Mouse (Mus musculus) liver, postnatal 0 days (tissue): ENCODE data around the gene H6pd. TPM values are rescaled to one million over a fixed set of nuclear protein-coding genes. Genes with fewer than 3 reads are reported as not detected.
A peak's percentile ranks its signal among the peaks of the same experiment; 100 is the strongest.

Source experiments
- ATAC-seq: fragments of 200-750 bp; cut with Nextera tagmentation; 2 replicates; pipeline ENCODE4 v1.8.0; 2017; ENCODE audit warnings: mild to moderate bottlenecking, moderate library complexity
- DNase-seq: peaks from one replicate; pipeline ENCODE4 v3.0.0-alpha.2; 2016
- H3K27ac ChIP-seq: fragments of 300-500 bp; sonication (generic); 2 replicates; pipeline ENCODE4 v1.5.1; 2014; ENCODE audit warnings: antibody characterized with exemption, moderate library complexity, mild to moderate bottlenecking, low read depth
- H3K27me3 ChIP-seq: fragments of 300-500 bp; sonication (generic); 2 replicates; pipeline ENCODE4 v1.6.1; 2014; ENCODE audit warnings: low read length, control low read depth, mixed read lengths; ENCODE audit not compliant: insufficient read depth
- H3K36me3 ChIP-seq: fragments of 300-500 bp; sonication (generic); replicated peaks from 2 replicates; pipeline ENCODE4 v1.6.1; 2014; ENCODE audit warnings: mild to moderate bottlenecking, control low read depth, low read length, moderate library complexity, mixed read lengths; ENCODE audit not compliant: insufficient read depth
- H3K4me1 ChIP-seq: fragments of 300-500 bp; sonication (generic); 2 replicates; pipeline ENCODE4 v1.6.1; 2014; ENCODE audit warnings: antibody characterized with exemption, mild to moderate bottlenecking, control low read depth; ENCODE audit not compliant: insufficient read depth
- H3K4me2 ChIP-seq: fragments of 300-500 bp; sonication (generic); 2 replicates; pipeline ENCODE4 v1.6.1; 2014; ENCODE audit warnings: low read depth, mild to moderate bottlenecking, low read length, moderate library complexity, mixed read lengths
- H3K4me3 ChIP-seq: fragments of 300-500 bp; sonication (generic); 2 replicates; pipeline ENCODE4 v1.5.1; 2014; ENCODE audit warnings: low read depth, low read length
- H3K9ac ChIP-seq: fragments of 300-500 bp; sonication (generic); replicated peaks from 2 replicates; pipeline ENCODE4 v1.6.1; 2014; ENCODE audit warnings: mild to moderate bottlenecking, moderate library complexity
- H3K9me3 ChIP-seq: fragments of 300-500 bp; sonication (generic); 2 replicates; pipeline ENCODE4 v1.6.1; 2016; ENCODE audit warnings: mild to moderate bottlenecking, control low read depth, low read length, mixed read lengths
- CTCF ChIP-seq: sonication (generic); IDR thresholded peaks from 2 replicates; pipeline ENCODE4 v1.5.1; 2016; ENCODE audit warnings: antibody characterized with exemption, low read depth
- EP300 ChIP-seq: IDR thresholded peaks from 2 replicates; pipeline ENCODE4 v1.6.1; 2016; ENCODE audit warnings: antibody characterized with exemption, low read depth, mild to moderate bottlenecking
- WGBS: fragments of 180-500 bp; shearing (Covaris S2); extraction: QIAGEN DNeasy Blood & Tissue Kit; methylation state at CpG from one replicate; pipeline ENCODE4 v1.1.7; 2014; ENCODE audit not compliant: insufficient replicate concordance; 5-methylcytosine and 5-hydroxymethylcytosine counted together
- polyA plus RNA-seq: library from polyadenylated mRNA; unstranded; fragments of >200 nt; fragmentation: Nextera tagmentation; extraction: Ambion mirVana; gene quantifications from 2 replicates; pipeline ENCODE4 v1.2.1, GENCODE M21; 2015

H6pd gene
- polyA plus RNA-seq, 1 experiment from 2014 or later = 36.5 TPM

DNA sequence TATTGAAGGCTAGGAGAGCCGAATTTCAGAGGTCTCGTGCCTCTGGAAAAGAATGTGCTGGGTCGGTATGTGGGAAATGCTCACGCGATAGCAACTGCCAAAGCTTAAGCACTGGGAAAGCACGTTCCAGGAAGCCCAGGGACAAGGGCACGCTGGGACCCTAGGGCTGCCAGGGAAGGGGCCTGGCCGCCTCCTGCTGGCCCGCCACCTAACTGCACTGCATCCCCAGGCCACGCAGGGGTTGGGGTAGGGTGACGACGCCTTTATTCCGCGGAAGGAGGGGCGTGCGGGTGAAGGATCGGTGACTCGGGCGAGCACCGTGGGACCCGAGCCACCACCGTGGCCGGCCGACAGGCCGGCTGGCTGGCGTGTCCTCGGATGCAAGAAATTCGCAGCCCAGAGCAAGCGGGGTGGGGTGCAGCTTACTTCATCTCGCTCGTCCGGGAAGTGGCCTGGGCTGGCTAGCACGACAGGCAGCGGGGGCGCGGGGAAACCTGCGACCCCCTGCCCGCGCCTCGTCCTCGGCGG is 434 bp downstream of the H6pd start:
- ATAC-seq (peak; percentile 82), DNase-seq (peak; percentile 86)
- peak overlapping the region; percentile 89 for H3K9ac ChIP-seq
- H3K4me1 ChIP-seq = peaks cover 42% of the 10 kb centered on the region
- no peak for TF ChIP-seq EP300
- TF ChIP-seq CTCF = peak; percentile 85
- peaks cover 5% of the 10 kb centered on the region for H3K36me3 ChIP-seq
- H3K4me2 ChIP-seq = peak overlapping the region; percentile 95
- peak overlapping the region; percentile 81 for H3K4me3 ChIP-seq
- no peaks in the 10 kb centered on the region for H3K27me3 ChIP-seq
- under 1% methylated on average over 38 of the region's 42 CpGs for WGBS
- peak overlapping the region; percentile 98 for H3K27ac ChIP-seq
- H3K9me3 ChIP-seq = no peaks in the 10 kb centered on the region

DNA sequence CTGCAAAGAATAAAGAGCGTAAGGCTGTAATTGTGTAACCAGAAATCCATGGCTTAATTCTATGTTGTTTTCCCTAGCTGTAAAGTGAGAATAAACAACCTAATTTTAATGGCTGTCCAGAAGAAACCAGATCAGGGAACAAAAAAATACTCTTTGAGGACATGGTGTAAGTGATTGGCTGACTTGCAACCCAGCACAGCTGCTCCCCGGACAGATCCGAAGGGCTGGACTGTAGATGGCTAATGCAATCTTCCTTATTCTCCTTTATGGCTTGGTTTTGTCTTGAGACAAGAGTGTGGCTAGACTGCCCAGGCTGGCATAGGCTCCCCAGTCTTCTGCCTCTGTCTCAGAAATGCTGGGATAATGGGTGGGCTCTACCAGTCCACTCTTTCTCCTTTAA is 1.4 kb downstream of the H6pd start:
- no peak for ATAC-seq
- no peaks in the 10 kb centered on the region for H3K27me3 ChIP-seq
- peak overlapping the region; percentile 81; the same call in 1 of the 2 replicates for H3K4me3 ChIP-seq
- no peak for DNase-seq
- H3K27ac ChIP-seq = peak overlapping the region; percentile 98
- WGBS = 43% methylated on average over 3 of the region's 3 CpGs
- H3K9ac ChIP-seq = peak overlapping the region; percentile 89
- H3K4me1 ChIP-seq = peaks cover 42% of the 10 kb centered on the region
- TF ChIP-seq CTCF (no peak), EP300 (no peak)
- H3K4me2 ChIP-seq = peak overlapping the region; percentile 95
- no peaks in the 10 kb centered on the region for H3K9me3 ChIP-seq
- peaks cover 5% of the 10 kb centered on the region for H3K36me3 ChIP-seq

DNA sequence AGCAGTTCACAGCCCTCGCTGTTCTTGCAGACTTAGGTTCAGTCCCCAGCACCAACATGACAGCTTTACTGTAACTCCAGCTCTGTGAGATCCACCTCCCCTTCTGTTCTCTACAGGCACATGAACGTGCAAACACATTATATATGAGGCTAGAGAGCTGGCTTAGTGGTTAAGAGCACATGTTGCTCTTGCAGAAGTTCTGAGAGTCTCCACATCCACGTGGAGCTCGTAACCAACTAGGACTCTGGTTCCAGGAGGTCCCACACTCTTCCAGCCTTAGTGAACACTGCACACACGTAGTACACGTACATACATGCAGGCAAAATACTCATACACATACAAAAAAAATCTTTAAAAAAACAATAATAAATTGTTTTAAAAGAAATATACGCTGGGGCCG is 1.8 kb downstream of the H6pd start:
- Histone ChIP-seq H3K9me3 (no peaks in the 10 kb centered on the region), H3K9ac (peak overlapping the region; percentile 5; the same call in 1 of the 2 replicates)
- WGBS = 48% methylated on average over 8 of the region's 8 CpGs

DNA sequence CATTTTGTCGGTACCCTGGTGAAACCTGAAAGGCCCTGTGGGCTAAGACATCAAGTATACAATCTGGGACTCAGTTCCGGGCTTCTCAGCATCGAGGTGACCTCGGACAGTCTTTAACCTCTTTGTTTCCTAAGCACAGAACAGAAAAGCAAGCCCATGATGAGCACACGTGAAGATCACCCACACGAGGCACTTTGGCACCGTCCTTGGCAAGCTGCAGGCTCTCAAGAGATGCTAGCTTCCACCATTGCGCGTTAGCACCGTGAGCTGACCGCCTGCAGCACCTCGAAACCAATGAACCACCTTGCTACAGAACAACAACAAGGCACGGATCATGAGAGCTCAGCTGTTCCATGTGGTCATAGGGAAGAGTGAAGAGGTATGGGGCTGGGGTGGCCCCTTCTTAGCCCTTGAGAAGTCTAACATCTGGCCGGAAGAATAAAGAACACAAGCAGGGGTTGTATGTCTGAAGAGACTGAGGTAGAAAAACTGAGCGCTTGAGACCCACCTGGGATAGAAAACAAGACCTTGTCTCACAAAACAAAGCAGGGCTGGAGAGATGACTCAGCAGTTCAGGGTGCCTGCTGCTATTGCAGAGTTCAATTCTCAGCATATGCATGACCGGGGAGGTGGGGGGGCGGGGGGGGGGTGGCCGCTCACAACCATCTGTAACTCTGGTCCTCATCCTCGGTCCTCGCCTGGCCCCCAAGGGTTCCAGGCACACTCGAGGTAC is 2.5 kb downstream of the H6pd start:
- Histone ChIP-seq H3K9me3 (no peaks in the 10 kb centered on the region), H3K27me3 (no peaks in the 10 kb centered on the region), H3K36me3 (peaks cover 5% of the 10 kb centered on the region), H3K9ac (peak overlapping the region; percentile 5; the same call in 1 of the 2 replicates), H3K4me3 (no peak overlapping the region), H3K4me2 (peak overlapping the region; percentile 95), H3K27ac (peak overlapping the region; percentile 98; the same call in 1 of the 2 replicates), H3K4me1 (peaks cover 42% of the 10 kb centered on the region)
- DNase-seq = no peak
- TF ChIP-seq EP300 (no peak), CTCF (no peak)
- 67% methylated on average over 21 of the region's 21 CpGs for WGBS
- ATAC-seq = no peak

More for the DNA sequence above, 1.8 kb downstream of the H6pd start:
- Histone ChIP-seq H3K4me3 (no peak overlapping the region; the same call in 1 of the 2 replicates), H3K36me3 (peaks cover 5% of the 10 kb centered on the region), H3K4me2 (peak overlapping the region; percentile 95), H3K27me3 (no peaks in the 10 kb centered on the region), H3K27ac (peak overlapping the region; percentile 98), H3K4me1 (peaks cover 42% of the 10 kb centered on the region)
- ATAC-seq (no peak), DNase-seq (no peak)
- TF ChIP-seq CTCF = no peak
- TF ChIP-seq EP300 = no peak

DNA sequence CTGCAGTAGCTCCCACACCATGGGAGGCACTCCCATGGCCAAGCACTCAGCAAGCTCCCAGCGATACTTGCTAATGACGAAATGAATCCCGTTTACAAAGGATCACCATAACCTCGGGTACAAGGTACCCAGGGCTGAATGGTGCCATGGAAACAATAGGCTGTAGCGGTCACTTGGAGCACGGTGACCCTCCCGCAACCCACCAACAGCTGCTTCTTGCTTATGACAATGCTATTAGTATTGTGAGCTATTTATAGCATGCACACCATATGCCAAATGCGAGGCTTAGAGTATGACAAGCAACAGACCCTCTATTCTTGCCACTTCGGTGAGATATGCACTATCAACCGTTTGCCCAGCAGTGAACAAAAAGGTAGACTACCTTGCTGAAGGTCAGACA is 3.6 kb downstream of the H6pd start:
- ATAC-seq = no peak
- no peak for DNase-seq
- peaks cover 38% of the 10 kb centered on the region for H3K4me1 ChIP-seq

DNA sequence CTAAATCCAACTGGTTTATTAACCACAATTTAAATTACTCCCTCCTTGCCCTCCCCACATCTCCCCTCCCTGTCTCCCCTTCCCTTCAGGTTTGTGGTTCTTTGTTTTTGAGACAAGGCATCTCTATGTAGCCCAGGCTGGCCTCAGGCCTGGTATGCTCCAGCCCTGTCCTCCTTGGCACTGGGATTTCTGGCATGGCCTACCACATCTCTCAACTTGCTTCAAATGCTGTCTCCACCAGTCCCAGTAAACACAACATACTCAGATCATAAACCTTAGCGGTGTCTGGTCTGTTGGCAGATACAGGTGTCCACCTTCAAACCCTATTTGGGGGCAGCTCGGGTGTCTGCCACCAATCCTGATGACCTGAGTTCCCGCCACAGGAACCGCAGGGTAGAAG is 5.2 kb downstream of the H6pd start:
- no peaks in the 10 kb centered on the region for H3K27me3 ChIP-seq
- H3K9me3 ChIP-seq = no peaks in the 10 kb centered on the region
- ATAC-seq (no peak), DNase-seq (no peak)
- no peak overlapping the region for H3K9ac ChIP-seq
- 71% methylated on average over 4 of the region's 4 CpGs for WGBS
- H3K4me3 ChIP-seq = no peak overlapping the region
- H3K36me3 ChIP-seq = peaks cover 8% of the 10 kb centered on the region
- no peak for TF ChIP-seq EP300
- no peak for TF ChIP-seq CTCF
- peak overlapping the region; percentile 97 for H3K27ac ChIP-seq
- H3K4me2 ChIP-seq = peak overlapping the region; percentile 73; the same call in 1 of the 2 replicates
- peaks cover 39% of the 10 kb centered on the region for H3K4me1 ChIP-seq

More for the DNA sequence above, 3.6 kb downstream of the H6pd start:
- 82% methylated on average over 10 of the region's 10 CpGs for whole genome bisulfite sequencing
- H3K36me3 ChIP-seq = peaks cover 5% of the 10 kb centered on the region
- H3K4me2 ChIP-seq = no peak overlapping the region
- H3K4me3 ChIP-seq = no peak overlapping the region
- no peaks in the 10 kb centered on the region for H3K27me3 ChIP-seq
- no peak overlapping the region for H3K27ac ChIP-seq
- H3K9ac ChIP-seq = no peak overlapping the region
- no peaks in the 10 kb centered on the region for H3K9me3 ChIP-seq
- TF ChIP-seq CTCF (no peak), EP300 (no peak)
